Mouse (Mus musculus): ENCODE data around the gene Pdzd4. TPM values are rescaled to one million over a fixed set of nuclear protein-coding genes. Genes with fewer than 3 reads are reported as not detected.

The Pdzd4 gene
- 0.47 and 0.67 TPM in 2 replicates for polyA plus RNA-seq (2015; fragmentation: Nextera tagmentation; extraction: Ambion mirVana)

- Histone ChIP-seq H3K36me3 (no peaks in the 10 kb centered on the region), H3K4me2 (peak within 1 kb of the TSS; percentile 82), H3K4me3 (peak within 1 kb of the TSS; percentile 53), H3K9me3 (no peaks in the 10 kb centered on the region), H3K9ac (peak within 1 kb of the TSS; percentile 58), H3K4me1 (no peaks in the 10 kb centered on the region), H3K27ac (peak within 1 kb of the TSS; percentile 4; the same call in 1 of the 2 replicates), H3K27me3 (peaks cover 17% of the 10 kb centered on the region; the same call in 1 of the 2 replicates)
- 10% methylated on average over 47 of the region's 84 CpGs for WGBS
- ATAC-seq (ENCODE audit: borderline replicate concordance, extremely low read depth, low FRiP score, low TSS enrichment), result peak; percentile 77
Observed at GRCm38 (mm10) chrX:73824185-73825151, at the start of gene Pdzd4. Gene Pdzd4, minus strand, starts transcription at chrX:73824969.

- Histone ChIP-seq H3K4me1 (no peaks in the 10 kb centered on the region), H3K36me3 (no peaks in the 10 kb centered on the region), H3K9me3 (no peaks in the 10 kb centered on the region), H3K4me2 (no peak overlapping the region), H3K9ac (no peak overlapping the region), H3K27me3 (no peaks in the 10 kb centered on the region), H3K4me3 (no peak overlapping the region), H3K27ac (no peak overlapping the region)
- ATAC-seq (ENCODE audit: borderline replicate concordance, extremely low read depth, low FRiP score, low TSS enrichment), result no peak
- WGBS, result 28% methylated on average over 1 of the region's 1 CpGs
Observed at GRCm38 (mm10) chrX:73871956-73872355, 47.2 kb upstream of the Pdzd4 start.

- Histone ChIP-seq H3K27ac (no peak overlapping the region), H3K9me3 (no peaks in the 10 kb centered on the region), H3K4me1 (no peaks in the 10 kb centered on the region), H3K4me3 (no peak overlapping the region), H3K4me2 (no peak overlapping the region), H3K36me3 (no peaks in the 10 kb centered on the region), H3K9ac (no peak overlapping the region), H3K27me3 (no peaks in the 10 kb centered on the region)
- ATAC-seq (ENCODE audit: borderline replicate concordance, extremely low read depth, low FRiP score, low TSS enrichment), result no peak
Observed at GRCm38 (mm10) chrX:73871474-73871873, 46.7 kb upstream of the Pdzd4 start.

GRCm38 (mm10) chrX:73869334-73869733, 44.6 kb upstream of the Pdzd4 start:
- WGBS, result 16% methylated on average over 5 of the region's 5 CpGs
- ATAC-seq (ENCODE audit: borderline replicate concordance, extremely low read depth, low FRiP score, low TSS enrichment), result no peak

GRCm38 (mm10) chrX:73867852-73868251, 43.1 kb upstream of the Pdzd4 start:
- no peaks in the 10 kb centered on the region for H3K27me3 ChIP-seq
- no peak overlapping the region for H3K27ac ChIP-seq
- H3K36me3 ChIP-seq, result no peaks in the 10 kb centered on the region
- no peak for ATAC-seq (ENCODE audit: borderline replicate concordance, extremely low read depth, low FRiP score, low TSS enrichment)
- WGBS, result 47% methylated on average over 1 of the region's 1 CpGs
- H3K4me2 ChIP-seq, result no peak overlapping the region
- no peaks in the 10 kb centered on the region for H3K9me3 ChIP-seq
- H3K4me3 ChIP-seq, result no peak overlapping the region
- no peak overlapping the region for H3K9ac ChIP-seq
- no peaks in the 10 kb centered on the region for H3K4me1 ChIP-seq

More at GRCm38 (mm10) chrX:73869334-73869733, 44.6 kb upstream of the Pdzd4 start:
- Histone ChIP-seq H3K4me1 (no peaks in the 10 kb centered on the region), H3K9me3 (no peaks in the 10 kb centered on the region), H3K27ac (no peak overlapping the region), H3K4me3 (no peak overlapping the region), H3K4me2 (no peak overlapping the region), H3K9ac (no peak overlapping the region), H3K27me3 (no peaks in the 10 kb centered on the region), H3K36me3 (no peaks in the 10 kb centered on the region)

- WGBS, result 26% methylated on average over 3 of the region's 3 CpGs
- H3K27me3 ChIP-seq, result no peaks in the 10 kb centered on the region
- H3K27ac ChIP-seq, result no peak overlapping the region
- no peak for ATAC-seq (ENCODE audit: borderline replicate concordance, extremely low read depth, low FRiP score, low TSS enrichment)
- H3K9me3 ChIP-seq, result no peaks in the 10 kb centered on the region
- no peak overlapping the region for H3K4me2 ChIP-seq
- H3K4me3 ChIP-seq, result no peak overlapping the region
- no peak overlapping the region for H3K9ac ChIP-seq
- no peaks in the 10 kb centered on the region for H3K4me1 ChIP-seq
- H3K36me3 ChIP-seq, result no peaks in the 10 kb centered on the region
Observed at GRCm38 (mm10) chrX:73867256-73867655, 42.5 kb upstream of the Pdzd4 start.

- 43% methylated on average over 3 of the region's 3 CpGs for WGBS
- no peak for ATAC-seq (ENCODE audit: borderline replicate concordance, extremely low read depth, low FRiP score, low TSS enrichment)
Observed at GRCm38 (mm10) chrX:73864692-73865091, 39.9 kb upstream of the Pdzd4 start.

GRCm38 (mm10) chrX:73855087-73855408, 30.3 kb upstream of the Pdzd4 start:
- no peak for ATAC-seq (ENCODE audit: borderline replicate concordance, extremely low read depth, low FRiP score, low TSS enrichment)
- Histone ChIP-seq H3K9me3 (no peaks in the 10 kb centered on the region), H3K36me3 (no peaks in the 10 kb centered on the region), H3K4me1 (no peaks in the 10 kb centered on the region), H3K4me2 (no peak overlapping the region), H3K27me3 (no peaks in the 10 kb centered on the region), H3K4me3 (no peak overlapping the region), H3K9ac (no peak overlapping the region), H3K27ac (no peak overlapping the region)
- WGBS, result 50% methylated on average over 3 of the region's 3 CpGs

More at GRCm38 (mm10) chrX:73864692-73865091, 39.9 kb upstream of the Pdzd4 start:
- H3K4me3 ChIP-seq, result no peak overlapping the region
- no peaks in the 10 kb centered on the region for H3K27me3 ChIP-seq
- no peaks in the 10 kb centered on the region for H3K9me3 ChIP-seq
- no peak overlapping the region for H3K27ac ChIP-seq
- H3K4me1 ChIP-seq, result no peaks in the 10 kb centered on the region
- H3K9ac ChIP-seq, result no peak overlapping the region
- H3K4me2 ChIP-seq, result no peak overlapping the region
- H3K36me3 ChIP-seq, result no peaks in the 10 kb centered on the region

GRCm38 (mm10) chrX:73854326-73855086, 29.7 kb upstream of the Pdzd4 start:
- Histone ChIP-seq H3K4me3 (no peak overlapping the region), H3K9ac (no peak overlapping the region), H3K27me3 (no peaks in the 10 kb centered on the region), H3K27ac (no peak overlapping the region), H3K4me1 (no peaks in the 10 kb centered on the region), H3K4me2 (no peak overlapping the region), H3K36me3 (no peaks in the 10 kb centered on the region), H3K9me3 (no peaks in the 10 kb centered on the region)
- no peak for ATAC-seq (ENCODE audit: borderline replicate concordance, extremely low read depth, low FRiP score, low TSS enrichment)
- WGBS, result 77% methylated on average over 9 of the region's 9 CpGs

- Histone ChIP-seq H3K9me3 (no peaks in the 10 kb centered on the region), H3K4me1 (no peaks in the 10 kb centered on the region), H3K27me3 (no peaks in the 10 kb centered on the region), H3K36me3 (no peaks in the 10 kb centered on the region), H3K4me3 (no peak overlapping the region), H3K27ac (no peak overlapping the region), H3K9ac (no peak overlapping the region), H3K4me2 (no peak overlapping the region)
- no peak for ATAC-seq (ENCODE audit: borderline replicate concordance, extremely low read depth, low FRiP score, low TSS enrichment)
- WGBS, result 82% methylated on average over 3 of the region's 3 CpGs
Observed at GRCm38 (mm10) chrX:73836691-73837090, 11.9 kb upstream of the Pdzd4 start.

- Histone ChIP-seq H3K9me3 (no peaks in the 10 kb centered on the region), H3K9ac (no peak overlapping the region), H3K27ac (no peak overlapping the region), H3K27me3 (no peaks in the 10 kb centered on the region), H3K36me3 (no peaks in the 10 kb centered on the region), H3K4me1 (no peaks in the 10 kb centered on the region), H3K4me3 (no peak overlapping the region), H3K4me2 (no peak overlapping the region)
- no peak for ATAC-seq (ENCODE audit: borderline replicate concordance, extremely low read depth, low FRiP score, low TSS enrichment)
- 100% methylated on average over 1 of the region's 1 CpGs for WGBS
Observed at GRCm38 (mm10) chrX:73835731-73836130, 11.0 kb upstream of the Pdzd4 start.

- WGBS, result 15% methylated on average over 17 of the region's 17 CpGs
- H3K4me1 ChIP-seq, result no peaks in the 10 kb centered on the region
- no peak for ATAC-seq (ENCODE audit: borderline replicate concordance, extremely low read depth, low FRiP score, low TSS enrichment)
Observed at GRCm38 (mm10) chrX:73823747-73824146, 1.0 kb downstream of the Pdzd4 start.

More at GRCm38 (mm10) chrX:73823747-73824146, 1.0 kb downstream of the Pdzd4 start:
- peak overlapping the region; percentile 53 for H3K4me3 ChIP-seq
- H3K9ac ChIP-seq, result no peak overlapping the region
- no peaks in the 10 kb centered on the region for H3K36me3 ChIP-seq
- H3K9me3 ChIP-seq, result no peaks in the 10 kb centered on the region
- H3K27ac ChIP-seq, result no peak overlapping the region
- peaks cover 17% of the 10 kb centered on the region; the same call in 1 of the 2 replicates for H3K27me3 ChIP-seq
- H3K4me2 ChIP-seq, result peak overlapping the region; percentile 82
